Mouse (Mus musculus): ENCODE measurements at regions not wholly inside any gene's neighbourhood (a gene's known extent, or its start where the extent isn't known, plus 50 kb on each side); places are given as distances from the start of the nearest gene placed in this dataset.

GRCm38 (mm10) chr6:111883946-111884345 is 389.6 kb upstream of the Lmcd1 start:
- DNase-seq (ENCODE audit: low spot score in 2 of 2): no peak

GRCm38 (mm10) chr6:111911997-111912396 is 361.6 kb upstream of the Lmcd1 start:
- DNase-seq (ENCODE audit: low spot score in 2 of 2): no peak

GRCm38 (mm10) chr6:111913771-111914405 is 359.7 kb upstream of the Lmcd1 start:
- DNase-seq (ENCODE audit: low spot score in 2 of 2): no peak

GRCm38 (mm10) chr6:111917248-111917721 is 356.3 kb upstream of the Lmcd1 start:
- DNase-seq (ENCODE audit: low spot score in 2 of 2): no peak

GRCm38 (mm10) chr6:111917868-111918597 is 355.5 kb upstream of the Lmcd1 start:
- no peak for DNase-seq (ENCODE audit: low spot score in 2 of 2)

GRCm38 (mm10) chr6:111932596-111932995 is 341.0 kb upstream of the Lmcd1 start:
- DNase-seq (ENCODE audit: low spot score in 2 of 2): no peak

- DNase-seq (ENCODE audit: low spot score in 2 of 2): no peak
These were observed 319.2 kb upstream of the Lmcd1 start for GRCm38 (mm10) chr6:111954401-111954800.

GRCm38 (mm10) chr6:111965766-111966165 is 307.8 kb upstream of the Lmcd1 start:
- peak; percentile 5 to 15 for DNase-seq (ENCODE audit: low spot score in 2 of 2)

GRCm38 (mm10) chr6:111985452-111985851 is 288.1 kb upstream of the Lmcd1 start:
- DNase-seq (ENCODE audit: low spot score in 2 of 2): peak in 1 of 2 experiments; percentile 2

- DNase-seq (ENCODE audit: low spot score in 2 of 2): no peak
These were observed 277.7 kb upstream of the Lmcd1 start for GRCm38 (mm10) chr6:111995823-111996222.

GRCm38 (mm10) chr6:112003784-112004471 is 269.6 kb upstream of the Lmcd1 start:
- DNase-seq (ENCODE audit: low spot score in 2 of 2): no peak

GRCm38 (mm10) chr6:112026261-112027205 is 247.0 kb upstream of the Lmcd1 start:
- no peak for DNase-seq (ENCODE audit: low spot score in 2 of 2)

GRCm38 (mm10) chr6:112050548-112051184 is 222.9 kb upstream of the Lmcd1 start:
- no peak for DNase-seq (ENCODE audit: low spot score in 2 of 2)

- DNase-seq (ENCODE audit: low spot score in 2 of 2): no peak
These were observed 221.4 kb upstream of the Lmcd1 start for GRCm38 (mm10) chr6:112052193-112052592.

- no peak for DNase-seq (ENCODE audit: low spot score in 2 of 2)
These were observed 215.7 kb upstream of the Lmcd1 start for GRCm38 (mm10) chr6:112057895-112058294.

- DNase-seq (ENCODE audit: low spot score in 2 of 2): no peak
These were observed 210.6 kb upstream of the Lmcd1 start for GRCm38 (mm10) chr6:112062956-112063355.

- DNase-seq (ENCODE audit: low spot score in 2 of 2): no peak
These were observed 183.0 kb upstream of the Lmcd1 start for GRCm38 (mm10) chr6:112090597-112090996.

GRCm38 (mm10) chr6:112091125-112091763 is 182.3 kb upstream of the Lmcd1 start:
- DNase-seq (ENCODE audit: low spot score in 2 of 2): no peak

GRCm38 (mm10) chr6:112093300-112093699 is 180.3 kb upstream of the Lmcd1 start:
- DNase-seq (ENCODE audit: low spot score in 2 of 2): no peak

- DNase-seq (ENCODE audit: low spot score in 2 of 2): no peak
These were observed 175.9 kb upstream of the Lmcd1 start for GRCm38 (mm10) chr6:112097699-112098098.

Data from adrenal gland, postnatal 4 days (tissue).